Mouse (Mus musculus) liver, adult 2 months (tissue): ENCODE data around the gene Ccdc121.

Experiments used
- CTCF ChIP-seq: fragments of 200-500 bp; IDR thresholded peaks from 2 replicates; pipeline ENCODE4 v1.5.1; 2011; ENCODE audit warnings: low read depth, low read length, control low read depth
- POLR2A ChIP-seq: fragments of 200-500 bp; IDR thresholded peaks from 2 replicates; pipeline ENCODE4 v1.6.1; 2011; ENCODE audit warnings: low read length, control low read depth; ENCODE audit not compliant: insufficient read depth; ENCODE audit errors: extremely low read depth

GRCm38 (mm10) chr1:181461484-181461883 lies 49.8 kb downstream of the Ccdc121 start:
- TF ChIP-seq CTCF (no peak), POLR2A (no peak)
